Mouse (Mus musculus): ENCODE results near the gene Nipal3.

DNA sequence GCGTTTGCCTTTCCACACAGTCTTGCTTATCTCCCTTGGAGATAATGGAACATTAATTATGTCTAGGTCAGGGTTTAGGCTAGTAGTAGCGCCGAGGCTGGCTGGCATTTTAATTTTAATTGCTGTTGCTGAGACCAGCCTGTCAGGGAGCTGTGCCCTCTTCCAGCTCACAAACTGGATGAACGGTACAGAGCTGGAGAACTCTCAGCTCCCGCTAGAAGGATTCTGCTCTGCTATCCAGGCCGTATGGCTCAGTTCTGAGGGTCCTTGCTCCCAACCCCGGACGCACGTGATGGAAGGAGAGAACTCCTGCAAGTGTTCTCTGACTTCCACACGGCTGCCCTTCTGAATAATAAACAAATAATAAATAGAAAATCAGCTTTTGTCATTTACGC, 60.4 kb downstream of the Nipal3 start:
- TF ChIP-seq RAD21 (IDR thresholded peaks at IDR 0.05; ENCODE audit: low read depth, low read length) (no peak), BHLHE40 (IDR thresholded peaks at IDR 0.05; ENCODE audit: low read depth, low read length) (no peak), CTCF (conservative IDR thresholded peaks at IDR 0.05 in 1 of 2, IDR thresholded peaks at IDR 0.05 in 1 of 2; ENCODE audit: low read depth in 2 of 2, low read length in 2 of 2) (no peak), ETS1 (conservative IDR thresholded peaks at IDR 0.05; ENCODE audit: low read depth, low read length) (no peak), NELFE (IDR thresholded peaks at IDR 0.05; ENCODE audit: low read depth, low read length) (no peak), KAT2A (IDR thresholded peaks at IDR 0.05; ENCODE audit: insufficient replicate concordance, low read length) (no peak), NRF1 (IDR thresholded peaks at IDR 0.05; ENCODE audit: low read depth, low read length) (no peak), POLR2A (IDR thresholded peaks at IDR 0.05; ENCODE audit: low read depth, low read length) (no peak), MAX (IDR thresholded peaks at IDR 0.05; ENCODE audit: low read length) (no peak), EP300 (IDR thresholded peaks at IDR 0.05; ENCODE audit: low read length) (no peak), GABPA (IDR thresholded peaks at IDR 0.05; ENCODE audit: insufficient replicate concordance, low read depth, low read length) (no peak), TBP (conservative IDR thresholded peaks at IDR 0.05; ENCODE audit: low read depth, low read length) (no peak), SMC3 (IDR thresholded peaks at IDR 0.05; ENCODE audit: low read depth, low read length) (no peak), MYC (IDR thresholded peaks at IDR 0.05; ENCODE audit: low read depth, low read length) (no peak)

All from CH12.LX (cell line).